Mouse (Mus musculus) cortical plate, adult 2 months (tissue): ENCODE measurements around the gene Phc2.

ENCODE experiments used
- CTCF ChIP-seq: fragments of 200-500 bp; IDR thresholded peaks from 2 replicates; pipeline ENCODE4 v1.5.1; 2011; ENCODE audit warnings: mild to moderate bottlenecking, control low read depth, low read length; ENCODE audit not compliant: insufficient read depth; ENCODE audit errors: extremely low read depth
- POLR2A ChIP-seq: fragments of 200-500 bp; IDR thresholded peaks from 2 replicates; pipeline ENCODE4 v1.6.1; 2011; ENCODE audit warnings: mild to moderate bottlenecking, low read length, control low read depth; ENCODE audit not compliant: insufficient read depth; ENCODE audit errors: extremely low read depth

DNA sequence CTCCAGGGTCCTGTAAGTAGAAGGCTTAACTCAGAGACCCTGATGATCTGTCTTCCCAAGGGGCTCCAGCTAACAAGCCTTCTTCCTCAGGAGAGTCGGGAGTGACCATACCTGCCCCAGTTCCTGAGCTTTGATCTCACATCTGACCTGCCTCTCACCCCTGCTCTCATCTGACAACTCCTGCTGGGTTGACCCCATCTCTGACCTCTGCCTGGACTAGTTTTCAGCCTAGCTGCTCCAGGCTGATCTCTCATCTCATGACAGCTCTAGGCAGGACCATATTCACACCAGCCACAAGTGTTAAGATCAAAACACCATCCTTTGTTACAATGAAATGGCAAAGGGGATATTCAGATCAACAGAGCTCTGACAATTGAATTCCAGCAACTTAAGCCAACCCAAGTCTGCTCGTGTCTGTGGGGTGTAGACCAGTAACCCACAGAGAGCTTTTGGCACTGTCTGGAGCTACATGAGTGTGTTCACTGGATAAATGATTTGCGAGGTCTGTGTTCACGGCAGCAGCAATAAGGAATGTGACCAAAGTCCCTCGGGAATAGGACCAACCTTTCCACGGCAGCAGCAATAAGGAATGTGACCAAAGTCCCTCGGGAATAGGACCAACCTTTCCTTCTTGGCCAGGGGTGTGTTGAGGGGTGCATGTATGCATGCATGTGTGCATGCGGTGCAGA is 5.8 kb upstream of the Phc2 start:
- TF ChIP-seq CTCF (no peak), POLR2A (no peak)
